Mouse (Mus musculus): Measurements from ENCODE around the gene Gimap8.
A peak's percentile ranks its signal among the peaks of the same experiment; 100 is the strongest.
"Not testable (repeated sequence)": the region's sequence is repeated elsewhere in the genome, so short reads cannot be mapped to it uniquely, and the experiment has no call there.

Gene Gimap8

GRCm38 (mm10) chr6:48646995-48647394 lies at the start of gene Gimap8:
Gimap8 (plus strand) TSS chr6:48647234.
- no peak for DNase-seq (ENCODE audit: low read depth)

- no peak for DNase-seq (ENCODE audit: low read depth)
Measured at GRCm38 (mm10) chr6:48600594-48600993, 46.4 kb upstream of the Gimap8 start.

GRCm38 (mm10) chr6:48601271-48602079 lies 45.6 kb upstream of the Gimap8 start, which contains the start of gene Zfp775:
Zfp775 (plus strand) TSS chr6:48602063.
- peak; percentile 83 for DNase-seq (ENCODE audit: low read depth)

DNA sequence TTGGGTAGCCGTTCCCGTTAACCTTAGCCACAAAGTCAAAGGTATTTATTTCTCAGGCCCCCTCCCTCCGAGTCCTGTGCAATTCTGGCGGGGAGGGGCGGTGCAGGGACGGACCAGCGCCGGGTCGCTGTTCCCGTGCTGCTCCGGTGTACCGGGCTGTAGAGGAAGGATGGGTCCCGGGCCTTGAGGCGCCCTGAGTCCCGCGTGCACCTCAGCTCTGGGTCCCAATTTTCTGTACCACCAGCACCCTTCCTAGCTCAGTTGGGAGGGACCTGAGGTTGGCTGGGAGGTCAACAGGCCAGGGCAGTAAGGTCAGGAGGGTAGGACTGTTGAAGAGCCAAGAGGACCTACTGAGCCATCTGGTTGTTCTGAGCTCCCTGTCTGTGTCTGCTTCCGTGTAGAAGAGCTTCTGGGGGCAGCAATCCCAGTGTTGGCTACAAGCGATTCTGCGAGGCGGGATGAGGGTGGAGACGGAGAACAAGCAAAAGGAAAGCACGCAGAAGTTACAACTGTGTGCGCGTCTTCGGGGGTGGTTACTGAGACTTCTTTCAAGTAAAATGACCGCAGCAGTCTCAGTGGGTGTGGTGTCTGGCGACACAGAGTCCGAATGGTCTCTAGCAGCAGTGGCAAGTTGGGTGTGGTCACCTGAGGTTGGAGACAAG lies 44.8 kb upstream of the Gimap8 start:
- no peak for DNase-seq (ENCODE audit: low read depth)

DNA sequence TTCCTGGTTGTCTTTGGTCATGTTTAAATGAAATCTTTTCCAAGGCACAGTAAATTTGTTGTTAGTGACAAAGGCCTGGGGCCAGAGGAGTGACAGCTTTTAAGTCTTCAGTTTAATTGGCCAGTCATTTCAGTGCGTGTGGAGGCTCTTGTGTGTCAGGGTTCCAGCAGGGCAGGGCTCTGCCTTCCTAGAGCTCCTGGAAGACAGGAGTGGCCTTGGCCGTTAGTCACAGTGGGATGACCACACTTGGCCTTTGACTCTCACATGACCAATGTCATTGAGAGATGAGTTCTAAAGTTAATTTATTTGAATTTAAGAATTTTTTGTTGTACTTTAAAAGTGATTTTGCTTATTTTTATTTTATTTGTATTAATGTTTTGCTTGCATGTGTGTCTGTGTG lies 38.9 kb upstream of the Gimap8 start:
- no peak for DNase-seq (ENCODE audit: low read depth)

- no peak for DNase-seq (ENCODE audit: low read depth)
Measured at GRCm38 (mm10) chr6:48609512-48609911, 37.5 kb upstream of the Gimap8 start.

DNA sequence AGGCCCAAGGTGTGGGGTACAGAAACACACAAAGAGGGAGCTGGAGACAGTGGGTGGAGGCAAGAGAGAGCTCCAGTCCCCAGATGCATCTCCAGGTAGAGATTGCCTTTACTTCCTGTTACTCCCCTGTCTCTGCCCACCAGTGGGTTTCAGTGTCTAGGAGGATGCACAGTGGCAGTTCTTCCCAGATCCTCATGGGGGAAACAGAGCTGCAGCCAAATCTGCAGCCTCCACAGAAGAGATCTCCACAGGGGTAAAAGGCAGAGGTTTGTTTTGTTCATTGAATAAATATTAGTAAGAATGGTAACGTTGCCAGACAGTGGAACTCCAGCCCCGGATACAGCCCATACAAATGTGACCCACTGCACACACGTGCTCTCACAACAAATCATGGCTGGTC lies 36.4 kb upstream of the Gimap8 start:
- DNase-seq (ENCODE audit: low read depth), result no peak

DNA sequence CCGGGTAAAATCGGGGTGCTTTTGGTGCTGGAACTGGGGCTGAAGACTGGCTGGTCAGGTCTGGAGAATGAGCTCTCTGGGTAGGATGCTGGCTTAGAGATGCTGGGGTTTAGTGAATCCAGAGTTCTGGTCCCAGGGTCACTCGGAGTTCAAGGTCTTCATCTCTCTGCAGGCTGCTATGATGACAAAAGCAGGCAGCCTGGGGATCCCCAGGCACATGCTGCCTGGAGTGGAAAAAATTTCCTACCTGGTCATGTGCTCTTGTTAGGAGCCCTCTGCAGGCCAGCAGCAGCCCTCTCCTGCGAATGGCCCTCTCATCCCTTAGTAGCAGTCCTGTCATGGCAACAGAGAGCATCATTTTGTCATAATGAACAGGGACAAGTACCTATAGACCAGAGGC lies 33.6 kb upstream of the Gimap8 start:
- DNase-seq (ENCODE audit: low read depth), result no peak

GRCm38 (mm10) chr6:48614756-48615155 lies 32.3 kb upstream of the Gimap8 start:
- DNase-seq (ENCODE audit: low read depth), result no peak

GRCm38 (mm10) chr6:48620031-48620430 lies 27.0 kb upstream of the Gimap8 start:
- no peak for DNase-seq (ENCODE audit: low read depth)

DNA sequence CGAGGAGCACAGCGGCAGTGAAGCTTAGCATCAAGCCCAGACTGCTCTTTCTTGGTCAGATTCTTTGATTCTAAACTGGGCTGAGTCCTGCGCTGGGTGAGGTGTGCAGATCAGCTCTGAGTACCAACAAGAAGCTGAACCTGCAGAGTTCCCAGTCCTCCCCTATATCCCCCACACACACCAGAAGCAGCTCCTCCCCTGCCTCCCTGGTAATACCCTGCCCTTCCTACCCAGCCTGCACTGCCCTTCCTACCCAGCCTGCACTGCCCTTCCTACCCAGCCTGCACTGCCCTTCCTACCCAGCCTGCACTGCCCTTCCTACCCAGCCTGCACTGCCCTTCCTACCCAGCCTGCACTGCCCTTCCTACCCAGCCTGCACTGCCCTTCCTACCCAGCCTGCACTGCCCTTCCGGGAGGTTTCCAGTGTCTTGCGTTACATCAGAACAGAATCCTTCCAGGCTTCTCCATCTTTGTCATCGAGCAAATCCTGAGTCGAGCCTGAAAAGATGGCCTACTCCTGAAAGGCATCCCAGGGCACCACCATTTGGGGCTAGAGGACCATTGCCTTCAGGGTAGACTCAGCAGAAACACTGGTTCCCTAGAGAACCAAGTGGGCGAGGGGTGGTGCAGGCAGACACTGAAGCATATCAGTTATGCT lies 24.7 kb upstream of the Gimap8 start:
- not testable (repeated sequence) for DNase-seq (ENCODE audit: low read depth)

DNA sequence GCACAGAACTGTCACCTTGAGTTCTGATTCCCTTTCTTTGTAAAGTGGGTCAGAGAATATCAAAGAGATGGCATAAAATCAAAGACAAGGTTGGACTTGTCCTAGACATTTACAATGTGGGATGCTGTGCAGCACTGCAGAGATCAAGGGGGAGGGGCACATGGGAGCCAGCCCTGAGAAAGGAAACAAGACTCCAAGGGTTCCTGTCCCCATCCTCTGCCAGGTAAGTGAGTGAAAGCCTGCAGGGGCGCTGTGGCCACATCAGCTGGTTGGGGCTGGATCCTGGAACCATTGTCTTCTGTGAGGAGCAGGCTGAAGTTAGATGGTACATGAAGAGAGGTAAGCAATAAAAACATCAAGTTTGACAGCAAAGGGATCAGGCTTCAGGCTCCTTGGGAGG lies 23.6 kb upstream of the Gimap8 start:
- DNase-seq (ENCODE audit: low read depth), result no peak

DNA sequence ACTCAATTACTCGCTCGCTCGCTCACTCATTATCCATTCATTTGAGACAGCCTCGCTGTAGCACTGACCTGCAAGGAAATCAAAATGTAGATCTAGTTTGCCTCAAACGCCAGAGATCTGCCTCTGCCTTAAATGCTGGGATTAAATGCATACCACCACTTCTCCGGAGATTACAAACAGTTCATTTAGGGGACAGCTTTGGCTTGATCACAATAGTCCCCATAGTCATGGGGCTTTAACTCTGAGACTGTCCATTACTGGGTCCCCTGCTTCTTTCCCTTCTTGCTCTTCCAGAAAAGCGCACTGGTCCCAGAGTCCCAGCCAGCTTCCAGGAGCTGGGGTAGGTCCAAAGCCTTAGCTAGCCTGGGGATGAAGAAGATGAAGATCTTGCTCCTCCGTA lies 20.6 kb upstream of the Gimap8 start, which contains the start of gene AI854703:
AI854703 (plus strand) TSS at position 301 of the 400 bp plus-strand sequence.
- no peak for DNase-seq (ENCODE audit: low read depth)

- DNase-seq (ENCODE audit: low read depth), result no peak
Measured at GRCm38 (mm10) chr6:48626984-48627383, 20.1 kb upstream of the Gimap8 start.

DNA sequence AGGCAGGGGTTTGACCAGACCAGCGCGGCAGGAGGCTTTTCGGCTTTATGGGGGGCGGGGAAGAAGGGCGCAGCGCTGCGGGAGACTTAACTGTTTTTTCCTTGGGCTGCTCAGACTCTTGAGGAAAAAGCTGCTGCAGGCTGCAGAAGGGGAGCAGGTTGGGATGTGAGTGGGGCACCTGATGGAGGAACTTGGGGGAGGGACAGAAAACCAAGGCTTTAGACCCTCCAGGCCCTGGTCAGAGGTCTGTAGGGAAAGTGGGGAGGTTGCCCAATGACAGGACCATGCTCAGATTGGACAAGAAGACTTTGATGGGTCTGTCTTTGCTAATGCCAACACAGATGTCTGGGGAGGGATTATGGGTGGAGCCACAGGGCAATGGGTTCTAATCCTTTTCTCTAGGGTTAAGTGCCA lies 19.5 kb upstream of the Gimap8 start:
- DNase-seq (ENCODE audit: low read depth), result no peak

DNA sequence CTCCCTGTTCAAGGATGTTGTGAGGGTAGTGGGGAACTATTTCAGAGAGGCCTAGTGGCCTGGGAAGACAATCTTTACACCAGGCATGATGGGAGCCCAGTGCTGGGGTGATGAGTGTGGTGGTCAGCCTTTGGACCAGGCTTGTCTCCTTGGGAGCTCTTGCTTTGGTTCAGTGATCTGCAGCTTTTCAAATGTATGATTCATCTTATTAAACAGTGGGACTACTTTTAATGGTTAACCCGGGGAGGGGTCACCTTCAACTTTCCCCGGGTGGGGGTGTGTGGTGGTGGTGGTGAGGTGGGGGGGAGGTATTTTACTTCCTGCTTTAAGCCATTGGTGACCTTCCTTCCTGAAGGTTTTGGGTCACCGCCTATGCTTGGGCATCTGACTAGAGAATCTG lies 18.7 kb upstream of the Gimap8 start:
- DNase-seq (ENCODE audit: low read depth), result no peak

DNA sequence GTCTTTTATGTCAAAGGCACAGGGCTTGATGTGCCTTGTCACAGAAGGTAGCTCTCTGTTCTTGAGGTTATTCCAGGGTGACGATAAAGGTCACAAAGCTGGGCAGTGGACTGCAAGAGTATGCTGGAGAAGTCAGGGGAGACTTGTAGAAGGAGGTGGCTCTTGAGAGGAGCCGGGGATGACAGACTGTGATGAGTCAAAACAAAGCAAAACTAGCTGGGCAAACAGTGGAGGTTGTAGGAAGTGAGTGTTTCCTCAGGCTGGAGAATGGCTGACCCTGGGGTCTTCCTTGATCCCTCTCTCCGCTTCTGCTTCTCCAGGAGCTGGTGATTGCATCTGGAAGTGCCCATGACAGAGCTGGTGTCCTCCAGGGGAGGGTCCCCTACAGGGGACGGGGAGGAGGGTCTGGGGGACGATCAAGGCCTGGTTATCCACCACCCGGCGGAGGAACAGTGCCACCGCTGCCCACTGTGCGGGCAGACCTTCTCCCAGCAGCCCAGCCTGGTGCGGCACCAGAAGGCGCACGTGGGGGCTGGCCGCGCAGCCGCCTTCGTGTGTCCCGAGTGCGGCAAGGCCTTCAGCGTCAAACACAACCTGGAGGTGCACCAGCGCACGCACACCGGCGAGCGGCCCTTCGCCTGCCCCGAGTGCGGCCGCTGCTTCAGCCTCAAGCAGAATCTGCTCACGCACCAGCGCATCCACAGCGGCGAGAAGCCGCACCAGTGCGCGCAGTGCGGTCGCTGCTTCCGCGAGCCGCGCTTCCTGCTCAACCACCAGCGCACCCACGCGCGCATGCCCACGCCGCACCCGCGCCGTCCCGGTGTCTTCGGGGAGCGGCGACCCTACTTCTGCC lies 18.0 kb upstream of the Gimap8 start:
- no peak for DNase-seq (ENCODE audit: low read depth)

GRCm38 (mm10) chr6:48629661-48630034 lies 17.4 kb upstream of the Gimap8 start:
- no peak for DNase-seq (ENCODE audit: low read depth)

DNA sequence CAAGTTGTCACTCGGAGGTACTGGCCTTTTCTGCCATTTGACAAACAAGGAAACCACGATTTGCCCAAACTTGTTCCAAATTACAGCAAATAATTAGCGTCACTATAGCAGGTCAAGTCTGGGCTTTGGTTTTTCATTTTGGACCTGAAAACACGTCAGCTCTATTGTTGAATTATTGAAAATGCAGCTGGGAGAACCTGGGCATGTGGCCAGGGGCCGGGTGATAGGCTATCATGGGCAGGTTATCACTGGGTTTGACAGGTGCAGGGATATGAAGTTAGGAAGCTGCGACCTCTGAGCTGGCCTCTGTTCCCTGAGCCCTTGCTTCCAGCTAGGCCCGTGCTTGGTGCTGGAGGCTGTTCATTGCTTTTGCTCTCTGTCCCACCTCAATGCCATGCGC lies 16.2 kb upstream of the Gimap8 start:
- no peak for DNase-seq (ENCODE audit: low read depth)

GRCm38 (mm10) chr6:48635105-48635504 lies 11.9 kb upstream of the Gimap8 start:
- no peak for DNase-seq (ENCODE audit: low read depth)

DNA sequence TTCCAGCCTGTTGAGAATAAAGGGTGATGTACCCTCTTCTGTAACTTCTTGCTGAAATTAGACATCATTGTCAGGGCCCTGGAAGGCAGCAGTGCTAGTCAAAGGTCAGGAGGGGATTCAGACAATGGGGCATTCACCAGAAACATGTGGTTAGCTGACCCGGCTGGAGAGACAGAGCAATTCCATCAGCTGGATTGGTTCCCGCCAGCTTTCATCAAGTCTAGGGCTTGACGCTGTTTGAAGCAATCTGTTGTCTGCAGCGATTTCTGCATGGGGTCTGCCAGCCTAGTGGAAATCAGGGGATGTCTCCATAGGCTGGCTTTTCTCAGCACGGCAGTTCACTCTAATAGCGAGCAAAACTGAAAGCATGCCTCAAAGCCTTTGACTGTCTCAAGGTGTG lies 10.5 kb upstream of the Gimap8 start:
- peak; percentile 16 for DNase-seq (ENCODE audit: low read depth)

All from fibroblast of lung, adult 2 months (primary cell).